Comparison of ENCODE assay signal across 7 mouse cellular contexts in the genomic region with DNA sequence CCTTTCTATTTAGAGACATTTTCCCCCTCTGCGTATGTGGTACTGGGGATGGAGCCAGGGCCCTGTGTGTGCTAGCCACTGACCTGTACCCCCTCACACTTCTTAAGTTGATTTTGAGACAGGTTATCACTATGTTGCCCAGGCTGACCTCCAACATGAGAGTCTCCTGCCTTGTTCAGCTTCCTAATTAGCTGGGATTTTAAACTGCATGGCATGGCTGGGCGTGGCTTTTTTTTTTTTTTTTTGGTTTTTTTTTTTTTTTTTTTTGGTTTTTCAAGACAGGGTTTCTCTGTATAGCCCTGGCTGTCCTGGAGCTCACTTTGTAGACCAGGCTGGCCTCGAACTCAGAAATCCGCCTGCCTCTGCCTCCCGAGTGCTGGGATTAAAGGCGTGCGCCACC. TPM values are rescaled to one million over a fixed set of nuclear protein-coding genes. Genes with fewer than 3 reads are reported as not detected.
DNase-seq lines count a peak whose midpoint lies in the region; ATAC-seq and TF ChIP-seq lines count a peak whose summit lies in the region.
"Not testable (repeated sequence)": the region's sequence is repeated elsewhere in the genome, so short reads cannot be mapped to it uniquely, and the experiment has no call there.

No protein-coding gene starts in this region.

- not testable (repeated sequence) for H3K9ac ChIP-seq in ES-E14 (ENCODE audit: insufficient read depth, low read depth, low read length, poor library complexity, severe bottlenecking); heart, embryonic 15.5 days

- in situ Hi-C loops in ES-E14 (cut with MboI; ENCODE audit: low sequenced_read_pairs in 2 of 2, unreplicated experiment in 2 of 2) = not testable (repeated sequence)

- TF ChIP-seq CTCF in bone marrow macrophage, adult 2 months (IDR thresholded peaks at IDR 0.05; ENCODE audit: low read depth, low read length); kidney, adult 2 months (conservative IDR thresholded peaks at IDR 0.05; ENCODE audit: insufficient read depth, insufficient read length, low read depth, low read length); spleen, adult 2 months (IDR thresholded peaks at IDR 0.05; ENCODE audit: extremely low read depth, insufficient read depth, insufficient read length, insufficient replicate concordance): not testable (repeated sequence)

- not testable (repeated sequence) for H3K79me2 ChIP-seq in macrophage (ENCODE audit: inconsistent target)

- not testable (repeated sequence) for H3K4me1 ChIP-seq in ES-E14 (ENCODE audit: control insufficient read depth in 2 of 2, insufficient read depth in 2 of 2, low read length in 2 of 2, poor library complexity in 1 of 2); kidney, adult 2 months (ENCODE audit: control insufficient read depth, insufficient read depth, low read length)
- H3K4me1 ChIP-seq in bone marrow macrophage, adult 2 months (ENCODE audit: control insufficient read depth, insufficient read depth, low read length) = peaks cover 30% of the 10 kb centered on the region
- peaks cover 18% of the 10 kb centered on the region for H3K4me1 ChIP-seq in heart, embryonic 15.5 days (replicated peaks)
- H3K4me1 ChIP-seq in spleen, adult 2 months (ENCODE audit: control insufficient read depth, insufficient read depth, insufficient read length) = peaks cover 37% of the 10 kb centered on the region; the same call in 1 of the 2 replicates

- TF ChIP-seq POLR2A in bone marrow macrophage, adult 2 months (IDR thresholded peaks at IDR 0.05; ENCODE audit: borderline replicate concordance, low read depth, low read length); kidney, adult 2 months (IDR thresholded peaks at IDR 0.05; ENCODE audit: low read depth, low read length); spleen, adult 2 months (IDR thresholded peaks at IDR 0.05; ENCODE audit: low read depth, low read length): not testable (repeated sequence)

- not testable (repeated sequence) for H3K9me3 ChIP-seq in ES-E14 (ENCODE audit: control insufficient read depth, insufficient read depth, low read depth, low read length); heart, embryonic 15.5 days (replicated peaks)

- H3K4me2 ChIP-seq in heart, embryonic 15.5 days = not testable (repeated sequence)

- not testable (repeated sequence) for DNase-seq in ES-E14 (ENCODE audit: low read depth, low spot score); kidney, adult 2 months; spleen, adult 2 months (ENCODE audit: low read depth in 1 of 2, low spot score in 2 of 2)

- H3K27me3 ChIP-seq in heart, embryonic 15.5 days; kidney, adult 2 months (replicated peaks; ENCODE audit: control insufficient read depth, insufficient read depth, low read length); spleen, adult 2 months (ENCODE audit: control insufficient read depth, insufficient read depth, low read length): not testable (repeated sequence)

- peak; percentile 17; the same call in 1 of the 2 replicates for ATAC-seq in granulocyte monocyte progenitor cell, adult 5-6 weeks (replicated peaks; ENCODE audit: poor library complexity, severe bottlenecking)
- ATAC-seq in heart, embryonic 15.5 days (replicated peaks; ENCODE audit: insufficient number of reproducible peaks, insufficient read depth, low FRiP score, low read depth) = peak; percentile 37; the same call in 1 of the 2 replicates

- not testable (repeated sequence) for H3K4me3 ChIP-seq in ES-E14 (ENCODE audit: insufficient read depth in 1 of 2, low read depth in 1 of 2, low read length in 2 of 2, poor library complexity in 1 of 2, severe bottlenecking in 1 of 2); heart, embryonic 15.5 days; kidney, adult 2 months (ENCODE audit: insufficient read depth, low read depth, low read length); macrophage (ENCODE audit: inconsistent target); spleen, adult 2 months (ENCODE audit: extremely low read depth, insufficient read depth, insufficient read length)
- peak overlapping the region; percentile 13 for H3K4me3 ChIP-seq in bone marrow macrophage, adult 2 months (ENCODE audit: insufficient read depth, low read length)

- not testable (repeated sequence) for H3K27ac ChIP-seq in ES-E14 (ENCODE audit: insufficient read depth, low read depth, low read length, poor library complexity, severe bottlenecking)
- peak overlapping the region; percentile 95 for H3K27ac ChIP-seq in bone marrow macrophage, adult 2 months (ENCODE audit: insufficient read depth, low read depth, low read length)
- peak overlapping the region; percentile 55 for H3K27ac ChIP-seq in heart, embryonic 15.5 days
- H3K27ac ChIP-seq in kidney, adult 2 months (ENCODE audit: insufficient read depth, low read depth, low read length) = 0 out of 2 replicates have a peak overlapping the region, but pooled peaks have one; percentile 9
- peak overlapping the region; percentile 90 for H3K27ac ChIP-seq in macrophage
- peak overlapping the region; percentile 36 for H3K27ac ChIP-seq in spleen, adult 2 months (ENCODE audit: insufficient read depth, low read length)

- H3K36me3 ChIP-seq in ES-E14 (ENCODE audit: control insufficient read depth, insufficient read depth, low read length, poor library complexity, severe bottlenecking); heart, embryonic 15.5 days; kidney, adult 2 months (ENCODE audit: control insufficient read depth, insufficient read depth, low read length); macrophage (ENCODE audit: inconsistent target); spleen, adult 2 months (ENCODE audit: control insufficient read depth, insufficient read depth, low read length): not testable (repeated sequence)

- WGBS in heart, embryonic 15.5 days = 82% methylated on average over 7 of the region's 7 CpGs
- WGBS in kidney, adult 2 months = 93% methylated on average over 5 of the region's 7 CpGs
- 50% methylated on average over 1 of the region's 7 CpGs for WGBS in macrophage (ENCODE audit: missing documents)
- 80% methylated on average over 7 of the region's 7 CpGs for WGBS in spleen, adult 2 months

TF ChIP-seq in ES-E14, 5 proteins besides CTCF, POLR2A, EP300 and RAD21:
- peak; percentile 57; the same call in 1 of the 2 replicates for TF ChIP-seq ZNF384 (IDR thresholded peaks at IDR 0.05; ENCODE audit: low read depth, low read length)

RNA-seq across cellular contexts. Expression of a gene that starts 18.2 kb away (rescaled TPM):
- 12.0 and 19.6 TPM in 2 replicates for total RNA-seq in ES-E14 (2012; rRNA removed)
- 298 and 305 TPM in 2 replicates for polyA plus RNA-seq in bone marrow macrophage, adult 2 months (2012; ENCODE audit: insufficient read depth, insufficient read length, missing spikeins)
- total RNA-seq in granulocyte monocyte progenitor cell, adult 5-6 weeks (2014; fragmentation: Nextera tagmentation) = 45.7 and 59.7 TPM in 2 replicates
- total RNA-seq in granulocyte monocyte progenitor cell, adult 5-6 weeks (2017) = 30.2 and 31.3 TPM in 2 replicates
- 64.3 and 69.6 TPM in 2 replicates for polyA plus RNA-seq in heart, embryonic 15.5 days (2015; fragmentation: Nextera tagmentation; extraction: Ambion mirVana)
- 32.4 and 33.2 TPM in 2 replicates for polyA plus RNA-seq in kidney, adult 2 months (2012; rRNA removed)
- 100 to 1,000 TPM; 115 to 354 (median 220) TPM for total RNA-seq in macrophage (2018; cell fraction: chromatin; rRNA removed)
- total RNA-seq in macrophage (2018; cell fraction: cytosol; rRNA removed) = 100 to 1,000 TPM; 154 to 259 (median 208) TPM
- 100 to 1,000 TPM; 160 to 320 (median 230) TPM for total RNA-seq in macrophage (2018; cell fraction: nucleus; rRNA removed)
- 189 to 264 TPM (median 249 TPM) in 3 replicates for polyA plus RNA-seq in macrophage (2018)
- polyA plus RNA-seq in spleen, adult 2 months (2012; rRNA removed) = 60.1 and 91.7 TPM in 2 replicates

RNA-seq across cellular contexts. Expression of a gene that starts 48.5 kb away (rescaled TPM):
- 40.9 and 50.8 TPM in 2 replicates for total RNA-seq in ES-E14 (2012; rRNA removed)
- polyA plus RNA-seq in bone marrow macrophage, adult 2 months (2012; ENCODE audit: insufficient read depth, insufficient read length, missing spikeins) = 134 and 150 TPM in 2 replicates
- 159 and 191 TPM in 2 replicates for total RNA-seq in granulocyte monocyte progenitor cell, adult 5-6 weeks (2014; fragmentation: Nextera tagmentation)
- 445 and 523 TPM in 2 replicates for total RNA-seq in granulocyte monocyte progenitor cell, adult 5-6 weeks (2017)
- 183 and 187 TPM in 2 replicates for polyA plus RNA-seq in heart, embryonic 15.5 days (2015; fragmentation: Nextera tagmentation; extraction: Ambion mirVana)
- polyA plus RNA-seq in kidney, adult 2 months (2012; rRNA removed) = 13.0 and 18.5 TPM in 2 replicates
- 10 to 100 TPM in 16 of 26 experiments, 1 to 10 TPM in 10; 5.8 to 31.9 (median 11.0) TPM for total RNA-seq in macrophage (2018; cell fraction: chromatin; rRNA removed)
- total RNA-seq in macrophage (2018; cell fraction: cytosol; rRNA removed) = 10 to 100 TPM; 24.0 to 62.5 (median 37.7) TPM
- 10 to 100 TPM; 11.2 to 50.9 (median 18.7) TPM for total RNA-seq in macrophage (2018; cell fraction: nucleus; rRNA removed)
- 40.1 to 196 TPM (median 80.7 TPM) in 3 replicates for polyA plus RNA-seq in macrophage (2018)
- polyA plus RNA-seq in spleen, adult 2 months (2012; rRNA removed) = 12.7 and 21.2 TPM in 2 replicates
